Mouse (Mus musculus) cerebellum, adult 2 months (tissue): Measurements from ENCODE around the gene Gcnt3.

Experiments
- CTCF ChIP-seq: fragments of 200-500 bp; IDR thresholded peaks from 2 replicates; pipeline ENCODE4 v1.5.1; 2011; ENCODE audit warnings: low read depth, mild to moderate bottlenecking, control low read depth, low read length, moderate library complexity, borderline replicate concordance; ENCODE audit not compliant: insufficient read depth
- POLR2A ChIP-seq: fragments of 200-500 bp; IDR thresholded peaks from 2 replicates; pipeline ENCODE4 v1.6.1; 2011; ENCODE audit warnings: low read length, control low read depth, borderline replicate concordance; ENCODE audit not compliant: insufficient read depth

DNA sequence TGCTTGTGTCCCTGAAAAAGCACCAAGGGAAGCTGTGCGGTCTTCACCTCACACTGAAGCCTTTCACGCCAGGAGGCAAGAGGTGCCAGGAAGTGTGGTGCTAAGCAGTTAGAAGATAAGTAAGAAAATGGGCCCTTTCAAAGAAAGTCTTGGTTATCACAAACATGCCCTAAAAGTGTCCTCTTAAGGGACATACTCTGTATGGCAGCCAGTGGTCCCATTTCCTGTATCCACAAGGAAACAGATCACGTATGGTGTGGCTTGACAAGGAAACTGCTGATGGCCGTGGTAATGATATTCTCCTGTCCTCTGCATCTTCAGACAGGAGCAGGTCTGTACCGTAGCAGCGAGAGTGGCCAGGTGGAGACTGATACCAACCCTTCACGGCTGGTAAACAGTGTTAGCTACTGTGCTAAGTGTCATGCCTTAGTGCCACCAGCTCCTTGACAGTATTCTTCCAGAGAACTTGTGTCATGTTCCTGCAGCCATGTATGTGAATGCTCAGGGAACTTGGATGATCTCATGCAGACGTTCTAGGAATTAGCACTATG lies 28.1 kb downstream of the Gcnt3 start:
- no peak for TF ChIP-seq POLR2A
- no peak for TF ChIP-seq CTCF
